Mouse (Mus musculus): ENCODE measurements at regions not wholly inside any gene's neighbourhood (a gene's known extent, or its start where the extent isn't known, plus 50 kb on each side); places are given as distances from the start of the nearest gene placed in this dataset.

- no peak for DNase-seq (ENCODE audit: low spot score in 2 of 2)
Measured at GRCm38 (mm10) chr3:21218936-21219335, 852.0 kb upstream of the Agtr1b start.

GRCm38 (mm10) chr3:21241184-21241583 is 835.3 kb upstream of the Tbl1xr1 start:
- DNase-seq (ENCODE audit: low spot score in 2 of 2): no peak

GRCm38 (mm10) chr3:21256129-21256760 is 820.2 kb upstream of the Tbl1xr1 start:
- DNase-seq (ENCODE audit: low spot score in 2 of 2): no peak

GRCm38 (mm10) chr3:21263317-21263716 is 813.1 kb upstream of the Tbl1xr1 start:
- DNase-seq (ENCODE audit: low spot score in 2 of 2): no peak

DNA sequence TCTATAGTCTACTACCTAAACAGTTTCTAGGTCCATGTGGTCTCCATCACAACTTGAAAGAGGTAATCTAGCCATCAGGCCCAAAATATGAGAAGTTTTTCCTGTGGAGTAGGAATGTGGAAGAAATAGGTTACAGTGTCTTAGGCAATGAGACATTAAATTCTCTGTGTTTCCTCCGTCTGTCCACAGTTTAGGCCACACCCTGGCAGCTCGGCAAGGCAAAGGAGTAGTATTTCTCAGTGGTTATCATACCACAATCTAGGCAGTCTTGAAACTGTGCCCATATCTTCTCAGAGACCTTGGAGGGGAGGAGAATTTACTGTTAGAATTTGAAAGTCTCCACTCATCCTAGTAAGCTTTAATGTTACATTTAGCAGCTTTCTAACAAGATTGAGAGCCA is 811.0 kb upstream of the Tbl1xr1 start:
- no peak for DNase-seq (ENCODE audit: low spot score in 2 of 2)

GRCm38 (mm10) chr3:21268429-21269129 is 807.9 kb upstream of the Tbl1xr1 start:
- DNase-seq (ENCODE audit: low spot score in 2 of 2): no peak

- DNase-seq (ENCODE audit: low spot score in 2 of 2): no peak
Measured at GRCm38 (mm10) chr3:21269130-21269440, 807.4 kb upstream of the Tbl1xr1 start.

DNA sequence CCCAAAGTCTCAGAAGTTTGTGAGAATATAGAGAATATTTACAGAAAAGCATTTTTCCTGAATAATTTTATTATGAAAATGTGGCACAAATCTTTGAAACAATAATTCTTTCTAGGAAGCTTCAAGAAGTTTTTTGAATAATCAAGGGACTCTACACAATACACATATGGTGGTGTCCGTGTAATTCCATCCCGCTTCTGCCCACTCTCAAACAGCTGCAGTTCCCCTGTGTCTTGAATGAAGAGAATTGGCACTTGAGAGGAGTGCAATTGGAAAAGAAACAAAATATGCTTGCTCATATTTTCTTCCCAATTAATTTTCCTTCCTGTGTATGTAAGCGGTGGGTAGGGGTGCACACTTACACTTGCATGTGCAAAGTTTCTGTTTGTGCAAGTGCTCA is 805.7 kb upstream of the Tbl1xr1 start:
- no peak for DNase-seq (ENCODE audit: low spot score in 2 of 2)

DNA sequence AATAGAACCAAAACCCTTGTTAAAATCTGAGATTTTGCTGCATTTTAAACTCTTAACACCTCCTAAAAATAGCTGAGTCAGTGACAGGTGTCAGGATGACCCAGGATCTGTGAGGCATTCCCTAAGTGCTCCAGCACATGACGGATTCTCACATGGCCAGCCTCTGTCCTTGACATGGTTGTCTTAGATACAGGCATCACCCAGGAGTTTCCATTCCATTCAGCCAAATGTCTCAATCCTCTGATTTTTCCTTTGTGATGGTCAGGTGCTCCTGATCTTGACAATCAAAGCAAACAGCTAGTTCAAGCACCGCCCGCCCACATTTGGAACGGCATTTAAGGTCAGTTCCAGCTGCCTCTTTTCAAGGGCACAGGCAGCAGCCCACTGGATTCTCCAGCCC is 804.2 kb upstream of the Tbl1xr1 start:
- no peak for DNase-seq (ENCODE audit: low spot score in 2 of 2)

- DNase-seq (ENCODE audit: low spot score in 2 of 2): no peak
Measured at GRCm38 (mm10) chr3:21292774-21293173, 783.7 kb upstream of the Tbl1xr1 start.

DNA sequence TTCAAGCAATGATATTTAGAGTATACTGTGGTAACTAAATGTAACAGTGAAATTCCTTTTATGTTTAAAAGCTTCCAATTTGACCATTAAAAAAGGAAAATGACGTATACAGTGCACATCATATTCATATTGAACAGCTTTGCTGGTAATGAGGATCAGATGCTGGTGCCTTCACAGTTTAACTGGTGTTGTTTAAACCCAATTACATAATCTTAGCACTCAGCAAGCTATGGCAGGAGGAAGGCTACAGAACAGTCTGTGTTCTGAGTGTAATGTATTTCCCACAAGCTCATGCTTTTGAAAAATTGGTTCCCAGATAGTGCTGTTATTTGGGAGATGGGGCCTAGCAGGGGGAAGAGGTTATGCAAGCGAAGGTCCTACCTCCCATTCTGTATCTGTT is 783.1 kb upstream of the Tbl1xr1 start:
- DNase-seq (ENCODE audit: low spot score in 2 of 2): no peak

- DNase-seq (ENCODE audit: low spot score in 2 of 2): no peak
Measured at GRCm38 (mm10) chr3:21294776-21295175, 781.7 kb upstream of the Tbl1xr1 start.

DNA sequence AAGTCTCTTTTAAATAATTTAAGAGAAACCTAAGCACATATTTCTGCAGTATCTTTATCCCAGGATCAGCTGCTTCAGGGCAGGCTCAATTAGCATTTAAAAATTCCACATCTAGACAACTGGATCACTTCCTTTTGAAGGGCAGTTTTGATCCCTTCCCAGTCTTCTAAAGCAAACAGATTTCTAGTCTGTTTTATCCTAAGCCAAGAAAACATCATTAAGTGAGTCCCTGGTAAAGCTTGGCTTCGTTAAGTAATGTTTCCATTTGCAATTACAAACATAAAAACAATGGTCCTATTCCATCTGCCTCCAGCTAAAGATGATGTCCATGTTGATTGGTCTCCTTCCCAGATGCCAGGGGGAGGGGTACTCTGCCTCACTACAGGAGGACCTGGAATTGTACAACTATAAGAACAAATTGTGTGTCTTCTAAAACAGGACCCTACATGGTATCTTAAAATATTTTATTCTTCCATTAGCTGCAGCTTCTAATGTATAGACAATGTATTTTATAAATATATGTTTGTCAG is 779.8 kb upstream of the Tbl1xr1 start:
- no peak for DNase-seq (ENCODE audit: low spot score in 2 of 2)

- no peak for DNase-seq (ENCODE audit: low spot score in 2 of 2)
Measured at GRCm38 (mm10) chr3:21325329-21325896, 751.0 kb upstream of the Tbl1xr1 start.

- DNase-seq (ENCODE audit: low spot score in 2 of 2): no peak
Measured at GRCm38 (mm10) chr3:21341916-21342315, 734.5 kb upstream of the Tbl1xr1 start.

- no peak for DNase-seq (ENCODE audit: low spot score in 2 of 2)
Measured at GRCm38 (mm10) chr3:21343095-21343494, 733.4 kb upstream of the Tbl1xr1 start.

DNA sequence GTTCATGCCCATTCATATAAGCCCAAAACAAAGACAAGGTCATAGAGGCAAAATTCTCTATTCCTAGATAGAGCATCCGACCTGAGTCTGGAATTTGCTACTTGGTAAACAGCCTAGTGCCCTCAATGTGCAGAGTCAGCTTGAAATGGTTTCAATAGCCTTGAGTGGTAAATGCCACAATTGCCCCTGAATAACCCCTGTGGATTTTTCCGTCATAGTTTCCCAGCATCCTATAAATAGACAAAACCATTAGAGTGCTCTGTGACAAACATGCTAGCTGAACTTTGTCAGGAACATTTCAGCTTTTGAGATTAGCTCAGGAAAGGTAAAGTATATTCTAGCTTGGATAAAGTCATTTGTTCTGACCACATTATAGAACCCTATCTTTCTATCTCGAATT is 727.0 kb upstream of the Tbl1xr1 start:
- no peak for DNase-seq (ENCODE audit: low spot score in 2 of 2)

DNA sequence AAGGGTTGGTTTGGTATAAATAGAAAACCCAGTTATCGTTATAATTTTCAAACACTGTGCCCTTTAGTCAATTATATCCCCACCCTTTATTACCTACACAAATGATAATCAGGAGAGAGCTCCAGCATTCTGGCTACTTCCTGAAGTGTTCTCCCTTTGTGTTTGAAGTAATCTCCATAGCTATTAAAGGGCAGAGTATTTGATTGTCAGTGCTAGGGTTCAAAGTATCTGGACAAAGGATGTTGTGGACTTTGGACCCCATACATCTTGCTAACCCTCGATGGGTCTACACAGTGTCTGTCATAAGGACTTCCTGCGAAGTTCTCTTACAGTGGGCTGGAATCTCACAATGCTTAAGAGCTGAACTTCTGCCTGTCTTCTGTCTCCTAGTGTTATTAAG is 720.3 kb upstream of the Tbl1xr1 start:
- no peak for DNase-seq (ENCODE audit: low spot score in 2 of 2)

DNA sequence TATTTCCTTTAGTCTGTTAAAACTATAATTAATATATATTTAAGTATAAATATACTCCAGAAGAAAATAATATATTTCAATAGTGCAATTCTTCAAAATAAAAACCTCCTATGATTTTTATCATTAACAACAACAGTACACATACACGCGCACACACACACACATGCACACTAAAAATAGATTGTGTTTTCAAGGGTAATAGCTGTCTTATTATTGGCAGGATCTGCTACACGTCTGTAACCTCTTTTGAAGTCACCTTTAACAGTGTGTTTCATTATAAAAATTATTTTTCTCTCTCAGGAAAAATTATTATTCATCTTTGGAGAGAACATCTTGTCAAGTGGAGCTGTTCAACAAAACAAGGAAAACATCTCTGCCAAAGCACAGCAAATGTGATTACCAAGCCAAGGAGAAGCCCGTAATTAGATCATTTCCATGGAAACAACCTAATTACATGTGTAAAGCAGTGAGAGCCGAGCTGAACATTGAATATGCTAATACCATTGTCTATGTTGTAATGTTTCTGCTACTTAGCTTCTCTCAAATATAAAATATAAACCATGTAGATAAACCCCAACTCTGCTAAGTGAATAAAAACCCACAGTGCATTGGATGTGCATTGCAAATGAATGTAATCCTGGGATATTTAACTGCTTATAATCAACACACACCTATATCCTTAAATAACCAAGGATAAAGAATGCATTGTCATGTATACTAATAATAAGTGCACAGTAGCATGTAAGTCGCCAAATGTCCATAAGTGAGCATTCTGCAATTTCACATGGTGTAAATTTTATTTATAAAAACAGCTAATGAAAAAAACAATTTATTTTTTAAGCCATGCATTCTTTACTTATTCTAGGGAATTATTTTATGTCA is 719.4 kb upstream of the Tbl1xr1 start:
- DNase-seq (ENCODE audit: low spot score in 2 of 2): no peak

GRCm38 (mm10) chr3:21358068-21358467 is 718.4 kb upstream of the Tbl1xr1 start:
- no peak for DNase-seq (ENCODE audit: low spot score in 2 of 2)

GRCm38 (mm10) chr3:21361069-21361468 is 715.4 kb upstream of the Tbl1xr1 start:
- no peak for DNase-seq (ENCODE audit: low spot score in 2 of 2)

GRCm38 (mm10) chr3:21379816-21380215 is 696.6 kb upstream of the Tbl1xr1 start:
- DNase-seq (ENCODE audit: low spot score in 2 of 2): no peak

Data from adrenal gland, postnatal 4 days (tissue).